Mouse (Mus musculus) erythroblast, embryonic 14.5 days (primary cell): ENCODE data around the gene Slc30a4. TPM values are rescaled to one million over a fixed set of nuclear protein-coding genes. Genes with fewer than 3 reads are reported as not detected.

Experiments
- H3K27me3 ChIP-seq: 2 replicates; pipeline ENCODE4 v1.6.1; 2012; ENCODE audit warnings: inconsistent platforms; ENCODE audit not compliant: control insufficient read depth
- H3K36me3 ChIP-seq: 2 replicates; pipeline ENCODE4 v1.6.1; 2012; ENCODE audit warnings: mild to moderate bottlenecking, inconsistent platforms; ENCODE audit not compliant: control insufficient read depth
- H3K4me1 ChIP-seq: 2 replicates; pipeline ENCODE4 v1.6.1; 2012; ENCODE audit warnings: inconsistent platforms; ENCODE audit not compliant: control insufficient read depth
- H3K4me3 ChIP-seq: replicated peaks from 2 replicates; pipeline ENCODE3; 2012; ENCODE audit warnings: moderate library complexity, mild to moderate bottlenecking, inconsistent platforms
- H3K9me3 ChIP-seq: 2 replicates; pipeline ENCODE4 v1.6.1; 2012; ENCODE audit warnings: low read length, inconsistent platforms, mixed read lengths; ENCODE audit not compliant: control insufficient read depth
- GATA1 ChIP-seq: IDR thresholded peaks from 2 replicates; pipeline ENCODE4 v1.6.1; 2012; ENCODE audit warnings: low read length, inconsistent platforms, mixed read lengths
- TAL1 ChIP-seq: IDR thresholded peaks from 3 replicates; pipeline ENCODE4 v1.6.1; 2012; ENCODE audit warnings: low read length, inconsistent platforms, mixed read lengths
- polyA plus RNA-seq: library from polyadenylated mRNA; stranded (reverse); fragments of >175 nt; gene quantifications from 2 replicates; pipeline ENCODE4 v1.2.3, GENCODE M21; 2012

The Slc30a4 gene
- polyA plus RNA-seq, 1 experiment, result not detected

DNA sequence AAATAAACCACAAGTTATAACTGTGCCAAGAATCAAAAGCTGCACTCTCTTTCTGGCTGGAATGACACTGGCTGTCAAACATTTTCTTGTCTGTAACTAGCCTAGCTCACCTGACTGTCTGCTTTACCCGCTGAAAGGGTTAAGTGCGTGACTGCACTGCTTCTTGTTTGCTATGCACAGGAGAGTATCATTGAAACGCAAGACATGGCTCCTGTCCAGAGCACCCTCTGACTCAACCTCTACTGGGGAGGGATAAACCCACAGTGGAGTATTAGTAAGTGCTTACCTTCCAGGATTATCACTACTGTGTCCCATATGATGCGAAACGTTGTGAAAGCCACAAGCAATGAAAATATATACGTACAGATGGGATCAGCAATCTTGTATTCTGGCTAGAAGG lies 15.8 kb downstream of the Slc30a4 start:
- H3K27me3 ChIP-seq, result no peaks in the 10 kb centered on the region
- H3K36me3 ChIP-seq, result no peaks in the 10 kb centered on the region
- no peak overlapping the region for H3K4me3 ChIP-seq
- TF ChIP-seq GATA1, result no peak
- TF ChIP-seq TAL1, result no peak
- peaks cover 6% of the 10 kb centered on the region for H3K9me3 ChIP-seq
- H3K4me1 ChIP-seq, result no peaks in the 10 kb centered on the region

GRCm38 (mm10) chr2:122683641-122684040 lies 18.8 kb downstream of the Slc30a4 start:
- H3K9me3 ChIP-seq, result peaks cover 11% of the 10 kb centered on the region
- TF ChIP-seq GATA1, result no peak
- no peak for TF ChIP-seq TAL1
- no peaks in the 10 kb centered on the region for H3K4me1 ChIP-seq
- H3K36me3 ChIP-seq, result no peaks in the 10 kb centered on the region
- no peaks in the 10 kb centered on the region for H3K27me3 ChIP-seq
- H3K4me3 ChIP-seq, result no peak overlapping the region

GRCm38 (mm10) chr2:122682520-122682919 lies 19.9 kb downstream of the Slc30a4 start:
- H3K27me3 ChIP-seq, result no peaks in the 10 kb centered on the region
- H3K9me3 ChIP-seq, result peaks cover 11% of the 10 kb centered on the region
- H3K4me1 ChIP-seq, result no peaks in the 10 kb centered on the region
- TF ChIP-seq GATA1 (no peak), TAL1 (no peak)
- H3K36me3 ChIP-seq, result no peaks in the 10 kb centered on the region
- no peak overlapping the region for H3K4me3 ChIP-seq

GRCm38 (mm10) chr2:122681379-122682137 lies 20.9 kb downstream of the Slc30a4 start:
- TF ChIP-seq TAL1, result no peak
- no peak for TF ChIP-seq GATA1
- Histone ChIP-seq H3K36me3 (no peaks in the 10 kb centered on the region), H3K27me3 (no peaks in the 10 kb centered on the region), H3K9me3 (peaks cover 11% of the 10 kb centered on the region), H3K4me3 (no peak overlapping the region), H3K4me1 (no peaks in the 10 kb centered on the region)

- H3K4me3 ChIP-seq, result no peak overlapping the region
- H3K27me3 ChIP-seq, result no peaks in the 10 kb centered on the region
- H3K36me3 ChIP-seq, result no peaks in the 10 kb centered on the region
- no peaks in the 10 kb centered on the region for H3K4me1 ChIP-seq
- TF ChIP-seq TAL1 (no peak), GATA1 (no peak)
- no peaks in the 10 kb centered on the region for H3K9me3 ChIP-seq
Observed at GRCm38 (mm10) chr2:122675126-122675525, 27.3 kb downstream of the Slc30a4 start.

DNA sequence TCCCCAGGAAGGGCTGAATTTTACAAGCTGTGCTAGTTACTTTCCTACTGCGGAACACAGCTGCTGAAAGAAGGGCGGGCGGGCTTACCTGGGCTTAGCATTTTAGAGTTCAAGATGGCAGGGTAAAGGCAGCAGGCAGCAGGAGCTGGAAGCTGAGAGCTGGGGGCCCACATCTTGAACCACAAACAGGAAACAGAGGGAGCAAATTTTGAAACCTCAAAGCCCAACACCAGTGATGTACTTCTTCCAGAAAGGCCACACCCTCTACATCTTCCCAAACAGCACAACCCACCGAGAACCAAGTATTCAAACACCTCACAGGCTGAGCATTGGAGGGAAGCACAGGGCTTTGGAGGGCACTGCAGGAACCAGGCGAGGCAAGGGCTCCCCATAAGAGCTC lies 29.6 kb downstream of the Slc30a4 start:
- no peak overlapping the region for H3K4me3 ChIP-seq
- no peaks in the 10 kb centered on the region for H3K4me1 ChIP-seq
- no peaks in the 10 kb centered on the region for H3K36me3 ChIP-seq
- H3K9me3 ChIP-seq, result no peaks in the 10 kb centered on the region
- H3K27me3 ChIP-seq, result no peaks in the 10 kb centered on the region
- TF ChIP-seq TAL1 (no peak), GATA1 (no peak)

DNA sequence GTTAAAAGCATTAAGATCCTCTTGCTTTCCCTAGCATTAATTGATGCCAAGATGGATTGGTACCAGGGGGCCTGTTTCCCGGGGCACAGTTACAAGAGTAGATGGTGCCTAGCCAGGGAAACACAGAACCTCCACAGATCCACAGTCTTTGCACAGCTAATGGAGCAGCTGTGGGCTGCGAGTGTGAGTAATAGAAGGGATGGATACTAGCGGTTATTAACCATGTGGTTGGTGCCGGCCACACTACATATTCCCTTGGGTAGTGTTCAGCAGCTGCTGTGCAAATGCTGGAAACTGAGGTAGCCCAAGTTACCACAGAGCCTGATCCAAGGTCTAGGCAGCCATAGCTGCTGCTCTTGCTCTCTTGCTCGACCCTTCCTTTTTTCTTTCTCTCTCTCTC lies 30.7 kb downstream of the Slc30a4 start:
- no peaks in the 10 kb centered on the region for H3K4me1 ChIP-seq
- no peak for TF ChIP-seq TAL1
- no peak for TF ChIP-seq GATA1
- no peaks in the 10 kb centered on the region for H3K9me3 ChIP-seq
- H3K36me3 ChIP-seq, result no peaks in the 10 kb centered on the region
- no peaks in the 10 kb centered on the region for H3K27me3 ChIP-seq
- no peak overlapping the region for H3K4me3 ChIP-seq

DNA sequence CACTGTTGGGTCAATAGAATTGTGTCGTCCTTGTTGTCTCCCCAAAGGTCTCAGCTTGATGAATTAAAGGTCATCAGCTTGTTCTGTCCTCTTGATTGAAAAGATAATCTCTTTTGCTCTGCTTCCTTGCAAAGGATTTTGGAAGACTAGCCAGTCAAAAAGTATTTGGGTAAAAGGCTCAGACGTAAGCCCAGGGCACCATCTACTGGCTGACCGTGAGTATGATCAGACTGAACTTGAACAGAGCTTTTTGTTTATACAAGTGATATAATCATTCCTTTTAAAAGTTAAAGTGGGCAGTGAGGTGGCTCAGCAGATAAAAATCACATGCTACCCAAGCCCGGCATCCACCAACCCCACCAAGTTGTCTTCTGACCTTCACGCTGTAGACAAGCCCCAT lies 34.6 kb downstream of the Slc30a4 start:
- no peaks in the 10 kb centered on the region for H3K4me1 ChIP-seq
- no peaks in the 10 kb centered on the region for H3K36me3 ChIP-seq
- no peak for TF ChIP-seq GATA1
- TF ChIP-seq TAL1, result no peak
- no peaks in the 10 kb centered on the region for H3K27me3 ChIP-seq
- H3K4me3 ChIP-seq, result no peak overlapping the region
- H3K9me3 ChIP-seq, result no peaks in the 10 kb centered on the region

DNA sequence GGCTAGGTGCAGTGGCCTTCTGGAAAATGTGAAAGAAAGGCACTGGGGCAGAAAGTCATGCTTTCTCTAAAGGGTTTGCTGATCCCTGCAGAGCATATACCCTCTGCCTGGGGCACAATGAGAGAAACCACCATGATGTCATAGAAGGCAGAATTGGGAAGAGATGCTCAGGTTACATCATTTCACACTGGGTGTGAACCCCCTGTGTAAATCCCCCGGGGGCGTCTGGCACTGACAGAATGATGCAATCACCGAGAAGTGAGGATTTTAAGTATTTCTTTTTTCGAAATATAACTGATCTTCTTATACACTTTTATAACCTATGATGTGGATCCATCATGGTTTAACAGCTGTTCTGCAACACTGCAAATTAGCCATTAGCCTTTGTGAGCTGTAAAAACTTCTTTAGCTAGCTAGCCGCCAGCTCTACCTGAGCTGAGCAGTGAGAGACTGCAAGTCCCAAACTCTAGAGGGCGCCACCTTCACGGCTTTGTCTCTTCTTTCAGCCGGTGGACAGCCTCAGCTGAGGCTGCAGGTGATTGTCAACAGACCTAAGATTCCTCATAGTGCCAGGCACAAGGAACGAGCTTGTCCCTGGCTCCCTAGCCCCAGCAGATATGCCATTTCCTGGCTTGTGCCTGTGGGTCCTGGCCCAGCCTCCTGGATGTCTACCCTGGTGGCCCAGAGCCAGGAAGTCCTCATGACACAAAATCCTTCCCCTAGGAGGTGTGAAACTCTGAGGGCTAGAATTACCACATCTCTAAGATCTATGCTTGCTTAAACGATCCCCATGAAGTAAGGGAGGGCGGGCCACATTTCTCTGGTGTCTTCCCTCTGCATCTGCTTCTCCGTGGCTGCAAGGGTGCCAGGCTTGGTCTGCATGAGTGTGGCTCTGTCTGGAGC lies 36.2 kb downstream of the Slc30a4 start:
- TF ChIP-seq TAL1 (no peak), GATA1 (no peak)
- Histone ChIP-seq H3K4me1 (no peaks in the 10 kb centered on the region), H3K36me3 (no peaks in the 10 kb centered on the region), H3K27me3 (no peaks in the 10 kb centered on the region), H3K4me3 (no peak overlapping the region), H3K9me3 (no peaks in the 10 kb centered on the region)
